Mouse (Mus musculus) MEL (cell line): ENCODE results near the gene Rgs8.

Experiments
- CHD2 ChIP-seq: IDR thresholded peaks from 2 replicates; pipeline ENCODE4 v1.6.1; 2011; ENCODE audit warnings: low read length, improper control_type of control experiment
- CTCF ChIP-seq, 3 experiments: IDR thresholded peaks in 2 of 3; conservative IDR thresholded peaks in 1 of 3; 2 replicates each; pipeline ENCODE4 v1.5.1; 2011 to 2012; ENCODE audit warnings: low read length in 3 of 3, low read depth in 2 of 3, mild to moderate bottlenecking in 2 of 3, improper control_type of control experiment in 1 of 3, inconsistent platforms in 1 of 3, mixed read lengths in 1 of 3, moderate library complexity in 1 of 3; ENCODE audit not compliant: control insufficient read depth in 1 of 3, insufficient read depth in 1 of 3, poor library complexity in 1 of 3, severe bottlenecking in 1 of 3
- JUND ChIP-seq: IDR thresholded peaks from 2 replicates; pipeline ENCODE4 v1.6.1; 2011; ENCODE audit warnings: low read depth, mild to moderate bottlenecking, improper control_type of control experiment, low read length
- MAZ ChIP-seq: IDR thresholded peaks from 2 replicates; pipeline ENCODE4 v1.6.1; 2012; ENCODE audit warnings: low read depth, mild to moderate bottlenecking, inconsistent platforms, low read length, improper control_type of control experiment
- MYC ChIP-seq: IDR thresholded peaks from 2 replicates; pipeline ENCODE4 v1.6.1; 2011; ENCODE audit warnings: low read depth, mild to moderate bottlenecking, low read length, improper control_type of control experiment, moderate library complexity
- POLR2A ChIP-seq, 2 experiments: IDR thresholded peaks; 2 replicates each; pipeline ENCODE4 v1.6.1; 2011 to 2012; ENCODE audit warnings: low read length in 2 of 2, mild to moderate bottlenecking in 2 of 2, control low read depth in 1 of 2, improper control_type of control experiment in 1 of 2, low read depth in 1 of 2, moderate library complexity in 1 of 2; ENCODE audit not compliant: control insufficient read depth in 1 of 2, insufficient read depth in 1 of 2, poor library complexity in 1 of 2
- RAD21 ChIP-seq: IDR thresholded peaks from 2 replicates; pipeline ENCODE4 v1.6.1; 2011; ENCODE audit warnings: mild to moderate bottlenecking, low read depth, low read length, improper control_type of control experiment
- SIN3A ChIP-seq: IDR thresholded peaks from 2 replicates; pipeline ENCODE4 v1.6.1; 2012; ENCODE audit warnings: low read length, improper control_type of control experiment, inconsistent platforms
- TCF12 ChIP-seq: IDR thresholded peaks from 2 replicates; pipeline ENCODE4 v1.6.1; 2014; ENCODE audit warnings: low read depth, mild to moderate bottlenecking, inconsistent platforms, low read length, improper control_type of control experiment, moderate library complexity
- USF2 ChIP-seq, 2 experiments: IDR thresholded peaks; 2 replicates each; pipeline ENCODE4 v1.6.1; 2011 to 2012; ENCODE audit warnings: improper control_type of control experiment in 2 of 2, low read length in 2 of 2, borderline replicate concordance in 1 of 2, inconsistent platforms in 1 of 2, low read depth in 1 of 2, mild to moderate bottlenecking in 1 of 2; ENCODE audit not compliant: insufficient read depth in 1 of 2
- ZC3H11A ChIP-seq: IDR thresholded peaks from 2 replicates; pipeline ENCODE4 v1.6.1; 2012; ENCODE audit warnings: low read depth, mild to moderate bottlenecking, inconsistent platforms, low read length, improper control_type of control experiment

DNA sequence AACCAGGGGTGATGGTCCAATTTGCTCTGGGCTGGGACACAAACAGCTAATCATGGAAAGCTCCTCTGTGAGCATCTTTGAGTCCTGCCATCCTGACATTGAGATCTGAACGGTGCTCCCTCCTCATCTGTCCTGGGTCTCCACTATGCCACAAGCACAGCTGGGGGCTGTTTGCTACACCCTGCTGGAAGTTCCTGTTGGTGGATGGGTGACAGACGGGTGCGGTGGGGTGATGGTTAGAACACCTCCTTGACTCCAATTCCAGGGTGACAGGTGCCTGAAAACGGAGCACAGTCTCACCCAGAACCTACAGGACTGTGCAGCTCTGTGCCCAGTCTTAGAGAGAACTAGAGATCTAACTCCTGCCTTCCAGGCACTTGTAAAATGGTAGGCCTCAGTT is 82.0 kb downstream of the Rgs8 start:
- TF ChIP-seq SIN3A: no peak
- no peak for TF ChIP-seq MAZ
- no peak for TF ChIP-seq CTCF (IDR thresholded peaks at IDR 0.05 in 2 of 3, conservative IDR thresholded peaks at IDR 0.05 in 1 of 3; ENCODE audit: control insufficient read depth in 1 of 3, insufficient read depth in 1 of 3, low read depth in 2 of 3, low read length in 3 of 3, poor library complexity in 1 of 3, severe bottlenecking in 1 of 3)
- no peak for TF ChIP-seq ZC3H11A
- TF ChIP-seq POLR2A (IDR thresholded peaks at IDR 0.05; ENCODE audit: control insufficient read depth in 1 of 2, insufficient read depth in 1 of 2, low read depth in 1 of 2, low read length in 2 of 2, poor library complexity in 1 of 2): no peak
- TF ChIP-seq MYC: no peak
- TF ChIP-seq JUND: no peak
- no peak for TF ChIP-seq TCF12
- no peak for TF ChIP-seq CHD2
- TF ChIP-seq USF2 (IDR thresholded peaks at IDR 0.05; ENCODE audit: borderline replicate concordance in 1 of 2, insufficient read depth in 1 of 2, low read depth in 1 of 2, low read length in 2 of 2): no peak
- no peak for TF ChIP-seq RAD21
